Mouse (Mus musculus) CH12.LX (cell line): ENCODE measurements around the gene F9.

Experiments used
- CTCF ChIP-seq, 2 experiments: IDR thresholded peaks in 1 of 2; conservative IDR thresholded peaks in 1 of 2; 2 replicates each; pipeline ENCODE4 v1.5.1; 2011 to 2012; ENCODE audit warnings: low read depth in 2 of 2, low read length in 2 of 2, improper control_type of control experiment in 1 of 2, inconsistent platforms in 1 of 2, mild to moderate bottlenecking in 1 of 2, moderate library complexity in 1 of 2
- HCFC1 ChIP-seq: IDR thresholded peaks from 2 replicates; pipeline ENCODE4 v1.6.1; 2012; ENCODE audit warnings: low read depth, mild to moderate bottlenecking, inconsistent platforms, low read length, improper control_type of control experiment
- MAX ChIP-seq: IDR thresholded peaks from 2 replicates; pipeline ENCODE4 v1.6.1; 2011; ENCODE audit warnings: low read length, improper control_type of control experiment
- PAX5 ChIP-seq: IDR thresholded peaks from 2 replicates; pipeline ENCODE4 v1.6.1; 2012; ENCODE audit warnings: low read length, inconsistent platforms, mixed read lengths
- POLR2A ChIP-seq: IDR thresholded peaks from 2 replicates; pipeline ENCODE4 v1.6.1; 2011; ENCODE audit warnings: low read depth, mild to moderate bottlenecking, improper control_type of control experiment, low read length
- RAD21 ChIP-seq: IDR thresholded peaks from 2 replicates; pipeline ENCODE4 v1.6.1; 2011; ENCODE audit warnings: low read depth, mild to moderate bottlenecking, low read length, improper control_type of control experiment, moderate library complexity
- SIN3A ChIP-seq: IDR thresholded peaks from 2 replicates; pipeline ENCODE4 v1.6.1; 2012; ENCODE audit warnings: low read length, improper control_type of control experiment, inconsistent platforms

DNA sequence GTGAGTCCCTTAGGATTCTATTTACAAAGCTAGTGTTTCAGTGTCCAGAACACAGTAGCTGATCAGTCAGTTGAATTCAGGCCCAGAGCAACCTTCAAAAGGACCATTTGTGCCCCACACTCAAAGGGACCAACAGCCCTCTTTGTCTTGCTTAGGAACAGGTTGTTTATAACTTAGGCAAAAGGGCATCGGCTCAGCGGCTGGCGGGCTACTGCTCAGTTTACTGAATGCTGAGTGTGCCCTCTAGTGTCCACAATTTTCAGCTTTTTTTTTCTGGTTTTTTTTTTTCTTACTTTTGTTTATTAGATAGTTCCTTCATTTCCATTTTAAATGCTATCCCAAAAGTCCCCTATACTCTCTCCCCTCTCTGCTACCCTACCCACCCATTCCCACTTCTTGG, 27.4 kb downstream of the F9 start:
- no peak for TF ChIP-seq HCFC1
- peak in 1 of 2 experiments; percentile 67; a peak in 2 of 4 replicates for TF ChIP-seq CTCF (conservative IDR thresholded peaks at IDR 0.05 in 1 of 2, IDR thresholded peaks at IDR 0.05 in 1 of 2; ENCODE audit: low read depth in 2 of 2, low read length in 2 of 2)
- no peak for TF ChIP-seq MAX
- TF ChIP-seq SIN3A = no peak
- no peak for TF ChIP-seq POLR2A
- peak; percentile 72 for TF ChIP-seq RAD21
- TF ChIP-seq PAX5 = no peak
